Mouse (Mus musculus) neural tube, embryonic 12.5 days (tissue): ENCODE data around the gene Tnpo2. TPM values are rescaled to one million over a fixed set of nuclear protein-coding genes. Genes with fewer than 3 reads are reported as not detected.

Source experiments
- ATAC-seq: fragments of 200-750 bp; cut with Nextera tagmentation; 2 replicates; pipeline ENCODE4 v1.8.0; 2017; ENCODE audit warnings: low read depth, mild to moderate bottlenecking, moderate TSS enrichment, moderate library complexity; ENCODE audit not compliant: low FRiP score
- H3K27ac ChIP-seq: fragments of 300-500 bp; sonication (generic); 2 replicates; pipeline ENCODE4 v1.5.1; 2016
- H3K27me3 ChIP-seq: fragments of 300-500 bp; sonication (generic); replicated peaks from 2 replicates; pipeline ENCODE4 v1.6.1; 2016; ENCODE audit warnings: mild to moderate bottlenecking
- H3K36me3 ChIP-seq: fragments of 300-500 bp; sonication (generic); 2 replicates; pipeline ENCODE4 v1.6.1; 2016; ENCODE audit warnings: mild to moderate bottlenecking
- H3K4me1 ChIP-seq: fragments of 300-500 bp; sonication (generic); 2 replicates; pipeline ENCODE4 v1.6.1; 2016
- H3K4me2 ChIP-seq: fragments of 300-500 bp; sonication (generic); replicated peaks from 2 replicates; pipeline ENCODE4 v1.6.1; 2016; ENCODE audit warnings: mild to moderate bottlenecking
- H3K4me3 ChIP-seq: fragments of 300-500 bp; sonication (generic); 2 replicates; pipeline ENCODE4 v1.5.1; 2016
- H3K9ac ChIP-seq: fragments of 300-500 bp; sonication (generic); 2 replicates; pipeline ENCODE4 v1.6.1; 2016; ENCODE audit warnings: mild to moderate bottlenecking
- H3K9me3 ChIP-seq: fragments of 300-500 bp; sonication (generic); 2 replicates; pipeline ENCODE4 v1.6.1; 2016; ENCODE audit warnings: mild to moderate bottlenecking
- WGBS: fragments of 180-500 bp; shearing (Covaris S2); methylation state at CpG from one replicate; pipeline ENCODE4 v1.1.7; 2016; 5-methylcytosine and 5-hydroxymethylcytosine counted together
- polyA plus RNA-seq: library from polyadenylated mRNA; unstranded; fragments of >200 nt; fragmentation: Nextera tagmentation; extraction: Ambion mirVana; gene quantifications from 2 replicates; pipeline ENCODE4 v1.2.1, GENCODE M21; 2016

The Tnpo2 gene
- polyA plus RNA-seq, 1 experiment from 2014 or later: 40.4 TPM

DNA sequence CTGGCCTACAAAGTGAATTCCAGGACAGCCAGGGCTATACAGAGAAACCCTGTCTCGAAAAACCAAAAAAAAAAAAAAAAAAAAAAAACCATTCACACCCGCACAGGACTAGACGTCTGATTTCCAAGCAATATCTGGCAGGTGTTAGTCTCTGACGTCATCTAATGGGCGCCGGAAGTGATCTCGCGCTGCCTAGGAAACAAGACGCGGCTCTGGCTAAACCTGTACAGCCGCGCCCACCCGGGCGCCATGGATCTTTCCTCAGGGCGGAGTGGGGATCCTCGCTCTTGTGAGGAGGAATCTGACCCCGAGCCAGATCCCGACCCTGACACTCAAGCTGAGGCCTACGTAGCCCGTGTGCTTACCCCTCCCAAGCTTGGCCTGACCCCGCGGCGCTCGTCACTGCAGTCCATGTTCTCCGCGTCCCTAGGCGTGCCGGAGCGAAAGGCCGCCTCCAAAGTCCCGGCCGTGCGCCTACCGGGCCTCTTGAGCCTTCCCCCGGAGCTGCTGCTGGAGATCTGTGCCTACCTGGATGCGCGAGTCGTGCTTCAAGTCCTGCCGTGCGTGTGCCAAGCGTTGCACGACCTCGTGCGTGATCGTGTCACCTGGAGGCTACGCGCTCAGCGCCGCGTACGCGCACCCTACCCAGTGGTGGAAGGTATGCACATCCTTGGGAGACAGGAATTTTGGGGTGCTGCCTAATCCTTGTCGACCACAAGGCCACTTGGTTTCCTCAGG lies 23.3 kb downstream of the Tnpo2 start, which contains the start of gene Fbxw9:
Fbxw9 (plus strand) TSS at position 177 of the 738 bp plus-strand sequence.
- Histone ChIP-seq H3K9me3 (no peaks in the 10 kb centered on the region), H3K27ac (no peak within 1 kb of the TSS), H3K27me3 (no peaks in the 10 kb centered on the region), H3K9ac (peak within 1 kb of the TSS; percentile 69), H3K4me1 (peaks cover 17% of the 10 kb centered on the region), H3K36me3 (peaks cover 29% of the 10 kb centered on the region), H3K4me3 (peak within 1 kb of the TSS; percentile 68), H3K4me2 (peak within 1 kb of the TSS; percentile 99)
- peak; percentile 84 for ATAC-seq
- WGBS: 1% methylated on average over 53 of the region's 53 CpGs

DNA sequence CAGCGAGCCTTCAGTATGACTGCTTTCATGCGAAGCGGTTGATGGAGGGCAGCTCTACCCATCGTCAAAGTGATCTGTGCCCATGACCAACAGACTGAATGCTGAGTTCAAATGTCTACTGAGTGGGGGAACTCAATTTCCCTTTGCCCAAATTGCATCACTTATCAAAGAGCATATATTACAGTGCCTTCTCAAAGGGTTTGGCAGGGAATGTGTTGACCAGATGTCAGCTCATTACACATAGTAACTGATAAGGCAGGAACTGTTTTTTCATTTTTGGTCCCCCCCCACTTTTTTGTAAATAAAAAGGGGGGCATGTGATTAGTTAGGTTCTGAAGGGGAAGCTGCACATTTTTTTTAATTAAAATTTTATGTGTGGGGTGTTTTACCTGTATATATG lies 25.9 kb downstream of the Tnpo2 start:
- H3K27me3 ChIP-seq: no peaks in the 10 kb centered on the region
- peaks cover 33% of the 10 kb centered on the region for H3K36me3 ChIP-seq
- H3K27ac ChIP-seq: no peak overlapping the region
- ATAC-seq: no peak
- no peaks in the 10 kb centered on the region for H3K9me3 ChIP-seq
- no peak overlapping the region for H3K4me3 ChIP-seq
- H3K9ac ChIP-seq: no peak overlapping the region
- no peak overlapping the region for H3K4me2 ChIP-seq
- H3K4me1 ChIP-seq: peaks cover 17% of the 10 kb centered on the region
- over 99% methylated on average over 4 of the region's 4 CpGs for WGBS

DNA sequence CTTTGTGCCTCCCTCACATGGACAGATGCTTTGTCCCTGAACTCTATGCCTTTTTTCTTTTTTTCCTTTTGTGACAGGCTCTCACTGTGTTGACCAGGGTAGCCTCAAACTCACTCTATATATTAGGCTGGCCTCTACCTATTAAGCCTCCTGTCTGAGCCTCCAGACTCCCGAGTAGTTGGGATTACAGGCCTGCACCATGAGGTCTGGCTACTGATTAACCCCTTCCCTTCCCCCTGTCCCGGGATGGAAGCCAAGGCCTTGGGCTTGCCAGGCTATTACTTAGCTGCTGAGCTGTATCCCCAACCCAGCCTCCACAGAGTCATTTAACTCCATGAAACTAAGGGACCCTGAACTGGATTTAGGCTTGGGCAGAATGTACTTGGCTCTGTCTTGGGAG lies 28.5 kb downstream of the Tnpo2 start:
- WGBS: 48% methylated on average over 2 of the region's 2 CpGs

DNA sequence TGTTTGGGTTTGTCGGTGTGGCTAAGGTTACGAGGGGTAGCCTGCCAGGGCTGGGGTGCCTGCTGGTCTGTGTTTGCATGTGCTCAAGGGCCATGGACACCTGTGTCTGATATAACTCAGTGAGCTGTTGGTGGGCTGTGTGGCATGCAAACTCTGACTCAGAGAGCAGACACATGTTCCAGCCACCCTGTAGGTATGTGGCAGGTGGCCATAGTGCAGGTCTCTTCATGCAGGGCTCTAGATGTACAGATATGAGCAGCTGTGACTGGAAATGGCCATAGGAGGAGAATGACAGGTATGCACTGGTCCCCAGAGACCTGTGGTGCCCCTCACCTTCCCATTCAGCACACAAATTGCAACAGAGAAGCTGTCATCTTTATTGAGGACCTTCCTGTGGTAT lies 30.4 kb downstream of the Tnpo2 start:
- H3K27me3 ChIP-seq: no peaks in the 10 kb centered on the region
- H3K4me2 ChIP-seq: no peak overlapping the region
- H3K4me1 ChIP-seq: peaks cover 6% of the 10 kb centered on the region; the same call in 1 of the 2 replicates
- no peak overlapping the region for H3K4me3 ChIP-seq
- peaks cover 32% of the 10 kb centered on the region for H3K36me3 ChIP-seq
- no peak overlapping the region for H3K27ac ChIP-seq
- WGBS: 98% methylated on average over 2 of the region's 2 CpGs
- ATAC-seq: no peak
- no peaks in the 10 kb centered on the region for H3K9me3 ChIP-seq
- H3K9ac ChIP-seq: no peak overlapping the region

More for the DNA sequence above, 28.5 kb downstream of the Tnpo2 start:
- Histone ChIP-seq H3K9me3 (no peaks in the 10 kb centered on the region), H3K27ac (no peak overlapping the region), H3K36me3 (peaks cover 36% of the 10 kb centered on the region), H3K4me1 (peaks cover 17% of the 10 kb centered on the region), H3K27me3 (no peaks in the 10 kb centered on the region), H3K4me3 (no peak overlapping the region), H3K4me2 (no peak overlapping the region), H3K9ac (no peak overlapping the region)
- ATAC-seq: no peak

DNA sequence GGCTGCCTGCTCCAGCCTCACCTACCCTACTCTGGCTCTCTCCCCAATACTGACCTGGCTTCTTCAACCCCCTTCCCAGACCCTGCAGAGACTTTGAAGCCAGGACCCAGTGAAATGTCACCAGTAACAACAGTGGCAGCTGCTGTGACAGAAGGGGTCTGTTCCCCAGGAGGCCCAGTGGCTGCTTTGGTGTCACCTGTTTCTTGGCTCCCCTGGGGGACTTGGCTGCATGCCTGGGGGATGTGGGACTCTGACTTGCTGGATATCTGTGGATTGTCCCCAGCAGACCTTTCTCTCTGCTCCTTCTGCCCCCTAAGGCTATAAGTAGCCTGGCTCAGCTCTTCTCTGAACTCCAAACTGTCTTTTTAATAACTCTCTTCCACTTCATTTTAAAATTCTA lies 31.3 kb downstream of the Tnpo2 start, which contains the start of gene Gm5741:
Gm5741 (minus strand) TSS at position 1 of the 400 bp plus-strand sequence.
- no peak within 1 kb of the TSS for H3K4me2 ChIP-seq
- no peak within 1 kb of the TSS for H3K4me3 ChIP-seq
- no peak within 1 kb of the TSS for H3K9ac ChIP-seq
- H3K9me3 ChIP-seq: no peaks in the 10 kb centered on the region
- H3K27ac ChIP-seq: no peak within 1 kb of the TSS
- peaks cover 12% of the 10 kb centered on the region; the same call in 1 of the 2 replicates for H3K4me1 ChIP-seq
- ATAC-seq: no peak
- H3K27me3 ChIP-seq: no peaks in the 10 kb centered on the region
- peaks cover 25% of the 10 kb centered on the region for H3K36me3 ChIP-seq

DNA sequence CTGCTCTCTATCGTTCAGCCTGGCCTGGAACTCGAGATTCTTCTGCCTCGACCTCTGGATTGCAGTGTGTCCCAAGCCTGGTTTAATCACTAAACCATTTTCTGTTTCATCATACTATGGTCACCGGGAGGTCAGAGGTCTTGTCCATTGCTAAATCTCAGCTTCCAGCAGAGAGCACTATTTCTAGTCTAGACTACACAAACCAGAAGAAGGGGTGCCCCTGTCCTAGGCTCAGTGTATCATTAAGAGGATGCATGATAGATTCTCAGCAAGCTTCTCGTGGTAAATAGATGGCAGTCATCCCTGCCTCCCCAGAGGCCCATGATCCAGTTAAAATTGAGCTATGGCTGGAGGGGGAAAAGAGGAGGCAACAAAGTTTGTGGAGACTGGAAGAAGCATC lies 34.3 kb downstream of the Tnpo2 start:
- Histone ChIP-seq H3K4me1 (peaks cover 15% of the 10 kb centered on the region; the same call in 1 of the 2 replicates), H3K9me3 (no peaks in the 10 kb centered on the region), H3K36me3 (peaks cover 43% of the 10 kb centered on the region), H3K4me3 (0 out of 2 replicates have a peak overlapping the region, but pooled peaks have one; percentile 90), H3K27ac (peak overlapping the region; percentile 90), H3K4me2 (peak overlapping the region; percentile 70), H3K27me3 (no peaks in the 10 kb centered on the region), H3K9ac (no peak overlapping the region)
- 82% methylated on average over 5 of the region's 5 CpGs for WGBS
- no peak for ATAC-seq

DNA sequence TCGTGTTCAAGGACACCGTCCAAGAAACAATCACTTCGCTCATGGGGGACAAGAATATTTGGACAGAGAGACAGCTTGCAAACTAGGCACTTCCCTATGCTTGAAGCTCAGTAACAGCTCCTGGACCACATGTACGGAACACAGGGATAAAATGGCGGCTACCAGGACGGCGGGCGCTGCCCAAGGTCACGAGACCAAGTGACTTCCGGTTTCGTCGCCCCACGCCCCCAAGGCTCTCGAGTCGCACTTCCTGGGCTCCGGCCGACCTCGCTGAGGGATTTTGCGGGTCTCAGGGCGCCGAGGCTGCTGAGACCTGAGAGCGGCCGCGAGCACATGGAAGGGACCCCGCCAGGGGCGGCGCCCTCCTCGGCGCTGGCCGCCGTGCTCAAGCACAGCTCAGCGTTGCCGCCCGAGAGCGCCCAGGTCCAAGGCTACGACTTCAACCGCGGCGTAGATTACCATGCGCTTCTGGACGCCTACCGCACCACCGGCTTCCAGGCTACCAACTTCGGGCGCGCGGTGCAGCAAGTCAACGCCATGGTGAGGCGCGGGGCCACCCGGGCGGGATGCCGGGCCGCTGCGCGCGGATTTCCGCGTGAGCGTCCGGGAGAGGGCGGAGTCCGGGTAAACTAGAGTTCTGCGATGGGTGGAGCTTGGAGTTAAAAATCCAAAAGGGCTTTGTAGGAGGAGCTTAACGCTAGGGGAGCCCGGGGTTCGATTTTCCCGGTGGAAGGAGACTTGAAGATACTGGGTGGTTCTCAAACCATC lies 35.0 kb downstream of the Tnpo2 start, which contains the start of gene Dhps:
Dhps (plus strand) TSS at position 244 of the 768 bp plus-strand sequence.
- Histone ChIP-seq H3K4me3 (peak within 1 kb of the TSS; percentile 90), H3K27me3 (no peaks in the 10 kb centered on the region), H3K4me1 (peaks cover 15% of the 10 kb centered on the region; the same call in 1 of the 2 replicates), H3K9ac (peak within 1 kb of the TSS; percentile 79), H3K36me3 (peaks cover 43% of the 10 kb centered on the region), H3K4me2 (peak within 1 kb of the TSS; percentile 70), H3K27ac (peak within 1 kb of the TSS; percentile 90), H3K9me3 (no peaks in the 10 kb centered on the region)
- WGBS: under 1% methylated on average over 68 of the region's 68 CpGs
- ATAC-seq: peak; percentile 91

DNA sequence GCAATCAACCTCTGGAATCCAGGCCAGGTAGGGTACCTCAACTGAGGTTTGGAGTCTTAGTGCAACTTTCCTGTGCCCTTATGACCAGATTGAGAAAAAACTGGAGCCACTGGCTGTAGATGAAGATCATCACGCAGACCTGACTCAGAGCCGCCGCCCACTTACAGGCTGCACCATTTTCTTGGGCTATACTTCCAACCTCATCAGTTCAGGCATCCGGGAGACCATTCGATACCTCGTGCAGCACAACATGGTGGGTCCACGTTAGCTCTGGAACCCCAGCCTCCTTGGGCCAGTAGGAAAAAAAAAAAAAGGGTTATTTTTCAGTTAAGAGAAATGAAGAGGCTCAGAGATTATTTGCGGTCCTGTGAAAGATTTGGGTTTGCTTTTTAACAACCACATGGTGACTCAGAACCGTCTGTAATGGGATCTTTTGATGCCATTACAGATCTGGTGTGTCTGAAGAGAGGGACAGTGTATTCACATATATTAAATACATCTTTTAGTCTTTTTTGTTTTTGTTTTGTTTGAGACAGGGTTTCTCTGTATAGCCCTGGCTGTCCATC lies 35.7 kb downstream of the Tnpo2 start:
- no peak for ATAC-seq
- H3K4me2 ChIP-seq: peak overlapping the region; percentile 70
- H3K36me3 ChIP-seq: peaks cover 37% of the 10 kb centered on the region
- H3K4me1 ChIP-seq: peaks cover 18% of the 10 kb centered on the region
- peak overlapping the region; percentile 79 for H3K9ac ChIP-seq
- no peaks in the 10 kb centered on the region for H3K27me3 ChIP-seq
- 38% methylated on average over 9 of the region's 9 CpGs for WGBS
- H3K9me3 ChIP-seq: no peaks in the 10 kb centered on the region
- no peak overlapping the region for H3K27ac ChIP-seq
- peak overlapping the region; percentile 90 for H3K4me3 ChIP-seq

DNA sequence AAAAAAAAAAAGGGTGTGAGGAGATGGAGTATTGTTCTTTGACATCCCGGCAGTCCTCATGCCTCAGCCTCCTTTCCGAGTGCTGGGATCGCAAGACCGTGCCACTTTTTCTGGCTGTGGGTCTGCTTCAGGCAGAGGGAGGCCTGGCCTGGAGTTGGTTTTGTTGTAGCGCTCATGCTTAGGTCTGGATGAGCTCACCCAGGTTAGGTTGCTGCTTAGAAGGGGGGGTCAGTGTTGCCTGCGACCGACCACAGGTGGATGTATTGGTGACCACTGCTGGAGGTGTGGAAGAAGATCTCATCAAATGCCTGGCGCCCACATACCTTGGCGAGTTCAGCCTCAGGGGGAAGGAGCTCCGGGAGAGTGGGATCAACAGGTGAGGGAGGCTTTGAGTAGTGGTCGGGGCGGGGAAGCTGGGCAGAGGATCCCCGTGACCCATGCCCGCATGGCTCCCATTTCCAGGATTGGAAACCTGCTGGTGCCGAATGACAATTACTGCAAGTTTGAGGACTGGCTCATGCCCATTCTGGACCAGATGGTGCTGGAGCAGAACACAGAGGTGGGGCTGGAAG lies 36.4 kb downstream of the Tnpo2 start:
- Histone ChIP-seq H3K9ac (no peak overlapping the region), H3K27ac (no peak overlapping the region), H3K27me3 (no peaks in the 10 kb centered on the region), H3K9me3 (no peaks in the 10 kb centered on the region), H3K4me3 (no peak overlapping the region), H3K4me2 (peak overlapping the region; percentile 70; the same call in 1 of the 2 replicates), H3K4me1 (peaks cover 18% of the 10 kb centered on the region), H3K36me3 (peaks cover 36% of the 10 kb centered on the region)
- no peak for ATAC-seq
- 94% methylated on average over 15 of the region's 15 CpGs for WGBS

DNA sequence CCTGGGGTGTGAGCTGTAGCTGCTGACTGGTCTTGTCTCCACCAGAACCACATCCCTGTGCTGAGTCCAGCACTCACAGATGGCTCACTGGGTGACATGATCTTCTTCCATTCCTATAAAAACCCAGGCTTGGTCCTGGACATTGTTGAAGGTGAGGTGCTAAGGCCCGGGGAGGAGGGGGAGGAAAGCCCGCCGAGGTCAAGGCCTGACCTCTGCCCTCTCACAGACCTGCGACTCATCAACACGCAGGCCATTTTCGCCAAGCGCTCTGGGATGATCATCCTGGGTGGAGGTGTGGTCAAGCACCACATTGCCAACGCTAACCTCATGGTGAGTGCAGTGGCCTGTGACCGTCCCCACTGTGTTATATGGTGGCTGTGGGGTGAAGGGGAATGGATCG lies 37.5 kb downstream of the Tnpo2 start:
- Histone ChIP-seq H3K27ac (no peak overlapping the region), H3K9ac (no peak overlapping the region), H3K4me3 (no peak overlapping the region), H3K27me3 (no peaks in the 10 kb centered on the region), H3K4me2 (no peak overlapping the region), H3K4me1 (peaks cover 18% of the 10 kb centered on the region), H3K36me3 (peaks cover 37% of the 10 kb centered on the region), H3K9me3 (no peaks in the 10 kb centered on the region)
- ATAC-seq: no peak
- 92% methylated on average over 10 of the region's 10 CpGs for WGBS

DNA sequence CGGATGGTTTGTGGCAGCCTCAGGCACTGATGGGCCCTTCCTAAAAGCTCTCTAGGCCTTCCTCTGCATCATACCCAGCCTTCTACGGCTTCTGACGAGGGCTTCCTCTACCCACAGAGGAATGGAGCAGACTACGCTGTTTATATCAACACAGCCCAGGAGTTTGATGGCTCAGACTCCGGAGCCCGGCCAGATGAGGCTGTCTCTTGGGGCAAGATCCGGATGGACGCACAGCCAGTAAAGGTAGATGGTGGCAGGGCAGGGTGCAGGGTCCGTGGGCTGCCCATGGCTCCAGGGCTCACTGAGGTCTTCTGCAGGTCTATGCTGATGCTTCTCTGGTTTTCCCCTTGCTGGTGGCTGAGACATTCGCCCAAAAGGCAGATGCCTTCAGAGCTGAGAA lies 37.9 kb downstream of the Tnpo2 start:
- peaks cover 21% of the 10 kb centered on the region for H3K4me1 ChIP-seq
- H3K27me3 ChIP-seq: no peaks in the 10 kb centered on the region
- no peak overlapping the region for H3K9ac ChIP-seq
- WGBS: 93% methylated on average over 10 of the region's 10 CpGs
- ATAC-seq: no peak
- no peak overlapping the region for H3K4me3 ChIP-seq
- H3K4me2 ChIP-seq: no peak overlapping the region
- no peak overlapping the region for H3K27ac ChIP-seq
- peaks cover 37% of the 10 kb centered on the region for H3K36me3 ChIP-seq
- H3K9me3 ChIP-seq: no peaks in the 10 kb centered on the region

DNA sequence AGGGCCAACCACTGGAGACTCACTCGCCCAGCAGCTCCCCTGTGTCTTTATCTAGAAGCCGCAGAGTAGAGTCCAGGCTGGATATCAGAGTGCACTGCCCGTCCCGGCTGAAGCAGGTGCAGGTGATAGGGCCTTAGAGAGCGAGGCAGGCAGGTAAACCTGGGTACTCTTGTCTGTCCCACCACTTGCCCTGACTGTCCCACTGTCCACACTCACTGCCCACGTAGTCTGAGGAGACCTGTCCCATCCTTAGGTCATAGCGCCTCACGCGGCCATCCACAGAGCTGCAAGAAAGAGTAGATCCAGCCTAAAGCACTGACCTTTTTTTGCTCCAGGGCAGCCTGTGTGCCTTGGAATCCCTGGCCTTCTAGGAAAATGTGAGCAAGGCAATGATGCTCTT lies 39.3 kb downstream of the Tnpo2 start:
- no peak overlapping the region for H3K4me2 ChIP-seq
- peaks cover 24% of the 10 kb centered on the region for H3K4me1 ChIP-seq
- H3K27ac ChIP-seq: no peak overlapping the region
- no peak overlapping the region for H3K4me3 ChIP-seq
- no peak for ATAC-seq
- 72% methylated on average over 9 of the region's 9 CpGs for WGBS
- H3K36me3 ChIP-seq: peaks cover 37% of the 10 kb centered on the region
- H3K9ac ChIP-seq: no peak overlapping the region
- no peaks in the 10 kb centered on the region for H3K9me3 ChIP-seq
- H3K27me3 ChIP-seq: no peaks in the 10 kb centered on the region
